Mouse (Mus musculus): ENCODE results near the gene Nrsn2. TPM values are rescaled to one million over a fixed set of nuclear protein-coding genes. Genes with fewer than 3 reads are reported as not detected.

The Nrsn2 gene
- polyA plus RNA-seq, 1 experiment: 33.1 TPM

GRCm38 (mm10) chr2:152322198-152322597 is 54.2 kb downstream of the Nrsn2 start:
- no peak for DNase-seq (ENCODE audit: low read depth)
- TF ChIP-seq CTCF (IDR thresholded peaks at IDR 0.05; ENCODE audit: borderline replicate concordance, extremely low read depth, insufficient read depth, insufficient read length) (no peak), POLR2A (IDR thresholded peaks at IDR 0.05; ENCODE audit: borderline replicate concordance, extremely low read depth, insufficient read depth, insufficient read length, poor library complexity, severe bottlenecking) (no peak)

- TF ChIP-seq CTCF (IDR thresholded peaks at IDR 0.05; ENCODE audit: borderline replicate concordance, extremely low read depth, insufficient read depth, insufficient read length): no peak
- TF ChIP-seq POLR2A (IDR thresholded peaks at IDR 0.05; ENCODE audit: borderline replicate concordance, extremely low read depth, insufficient read depth, insufficient read length, poor library complexity, severe bottlenecking): no peak
- DNase-seq (ENCODE audit: low read depth): no peak
These were observed 54.9 kb downstream of the Nrsn2 start for GRCm38 (mm10) chr2:152321558-152321957.

Other genes with a start within 250 kb of the Nrsn2 start
- gene Tcf15, start 233.1 kb downstream of the Nrsn2 start, polyA plus RNA-seq (2012; rRNA removed): 2.0 and 2.4 TPM in 2 replicates
- 89.5 and 107 TPM in 2 replicates for gene Csnk2a1, start 149.8 kb downstream of the Nrsn2 start, polyA plus RNA-seq (2012; rRNA removed)
- 39.4 and 41.5 TPM in 2 replicates for gene Tbc1d20, start 82.8 kb downstream of the Nrsn2 start, polyA plus RNA-seq (2012; rRNA removed)
- gene Rbck1, start 44.0 kb downstream of the Nrsn2 start, polyA plus RNA-seq (2012; rRNA removed): 246 and 256 TPM in 2 replicates
- 0.62 and 0.70 TPM in 2 replicates for gene Trib3, start 32.6 kb downstream of the Nrsn2 start, polyA plus RNA-seq (2012; rRNA removed)
- gene Sox12, start 21.4 kb upstream of the Nrsn2 start, polyA plus RNA-seq (2012; rRNA removed): 87.0 and 105 TPM in 2 replicates
- gene Zcchc3, start 38.4 kb upstream of the Nrsn2 start, polyA plus RNA-seq (2012; rRNA removed): 18.1 and 19.9 TPM in 2 replicates
- gene 6820408C15Rik, start 38.9 kb upstream of the Nrsn2 start, polyA plus RNA-seq (2012; rRNA removed): 1.4 and 2.6 TPM in 2 replicates
- gene Defb23, start 88.0 kb upstream of the Nrsn2 start, polyA plus RNA-seq (2012; rRNA removed): not detected in 2 replicates
- 0.15 TPM in 1 of 2 replicates, not detected in the other for gene Defb20, start 100.4 kb upstream of the Nrsn2 start, polyA plus RNA-seq (2012; rRNA removed)
- not detected in 2 replicates for gene Defb22, start 113.5 kb upstream of the Nrsn2 start, polyA plus RNA-seq (2012; rRNA removed)
- gene Defb26, start 135.1 kb upstream of the Nrsn2 start, polyA plus RNA-seq (2012; rRNA removed): not detected in 2 replicates
- gene Defb28, start 141.6 kb upstream of the Nrsn2 start, polyA plus RNA-seq (2012; rRNA removed): not detected in 2 replicates
- not detected in 2 replicates for gene Defb29, start 163.5 kb upstream of the Nrsn2 start, polyA plus RNA-seq (2012; rRNA removed)
- gene Gm17416, start 192.7 kb upstream of the Nrsn2 start, polyA plus RNA-seq (2012; rRNA removed): not detected in 2 replicates
- not detected in 2 replicates for gene Defb21, start 196.1 kb upstream of the Nrsn2 start, polyA plus RNA-seq (2012; rRNA removed)
- not detected in 2 replicates for gene Defb19, start 203.7 kb upstream of the Nrsn2 start, polyA plus RNA-seq (2012; rRNA removed)
- gene Defb45, start 222.8 kb upstream of the Nrsn2 start, polyA plus RNA-seq (2012; rRNA removed): not detected in 2 replicates
- gene Defb36, start 227.7 kb upstream of the Nrsn2 start, polyA plus RNA-seq (2012; rRNA removed): not detected in 2 replicates
- not detected in 2 replicates for gene Defb25, start 246.4 kb upstream of the Nrsn2 start, polyA plus RNA-seq (2012; rRNA removed)

All from brain, embryonic 14.5 days (tissue).